Mouse (Mus musculus): ENCODE data around the gene Mocs1.

GRCm38 (mm10) chr17:49458386-49458785 lies 30.2 kb downstream of the Mocs1 start:
- TF ChIP-seq CTCF (IDR thresholded peaks at IDR 0.05; ENCODE audit: extremely low read depth, insufficient read length, insufficient replicate concordance, low read depth, low read length) (no peak), POLR2A (IDR thresholded peaks at IDR 0.05; ENCODE audit: low read depth, low read length) (no peak)
